In genomic region chr6:106336805-106337204, GRCm38 (mm10) we compare ENCODE assay signal across 23 mouse cellular contexts.
"Had no signal": no experiment of that assay in that cellular context is flagged by ENCODE, and none has a peak within 500 bp of the region (broad histone marks: within the 10 kb centered on the region; RNA-seq: fewer than 3 reads in every experiment).

No protein-coding gene starts in this region.

- H3K9ac ChIP-seq: intestine, embryonic 15.5 days; limb, embryonic 13.5 days; liver, embryonic 12.5 days; liver, embryonic 15.5 days; lung, embryonic 15.5 days; neural tube, embryonic 13.5 days had no signal

- H3K27me3 ChIP-seq: intestine, embryonic 15.5 days; limb, embryonic 13.5 days; liver, embryonic 12.5 days; liver, embryonic 15.5 days; lung, embryonic 15.5 days; megakaryocyte, embryonic 14.5 days; neural tube, embryonic 13.5 days had no signal

- DNase-seq: kidney, adult 11 months; kidney, adult 9 months; kidney, postnatal 14 days; kidney, postnatal 4 days; layer of hippocampus, postnatal 36 days; liver; lung, adult 18-20 months; lung, postnatal 10 days; lung, postnatal 36 days; midbrain, embryonic 14.5 days; retina, postnatal 1 day; right cerebral cortex, postnatal 4 days; thymus, postnatal 25 days had no signal

- H3K9me3 ChIP-seq: intestine, embryonic 15.5 days; limb, embryonic 10.5 days; limb, embryonic 13.5 days; liver, embryonic 12.5 days; liver, embryonic 15.5 days; lung, embryonic 15.5 days; midbrain, embryonic 10.5 days; neural tube, embryonic 13.5 days had no signal

- H3K4me3 ChIP-seq: intestine, embryonic 15.5 days; limb, embryonic 10.5 days; limb, embryonic 13.5 days; liver, embryonic 12.5 days; liver, embryonic 15.5 days; lung, embryonic 15.5 days; megakaryocyte, embryonic 14.5 days; midbrain, embryonic 10.5 days; neural tube, embryonic 13.5 days had no signal

- H3K4me1 ChIP-seq: intestine, embryonic 15.5 days; limb, embryonic 10.5 days; limb, embryonic 13.5 days; liver, embryonic 12.5 days; liver, embryonic 15.5 days; lung, embryonic 15.5 days; megakaryocyte, embryonic 14.5 days; neural tube, embryonic 13.5 days had no signal

- H3K36me3 ChIP-seq: intestine, embryonic 15.5 days; limb, embryonic 10.5 days; limb, embryonic 13.5 days; liver, embryonic 12.5 days; liver, embryonic 15.5 days; lung, embryonic 15.5 days; midbrain, embryonic 10.5 days; neural tube, embryonic 13.5 days had no signal

- H3K27ac ChIP-seq: intestine, embryonic 15.5 days; limb, embryonic 10.5 days; limb, embryonic 13.5 days; liver, embryonic 12.5 days; liver, embryonic 15.5 days; lung, embryonic 15.5 days; midbrain, embryonic 10.5 days; neural tube, embryonic 13.5 days; stomach, postnatal 0 days had no signal

- ATAC-seq: intestine, embryonic 15.5 days; liver, embryonic 12.5 days had no signal

- H3K4me2 ChIP-seq: intestine, embryonic 15.5 days; limb, embryonic 13.5 days; liver, embryonic 12.5 days; liver, embryonic 15.5 days; lung, embryonic 15.5 days; neural tube, embryonic 13.5 days had no signal
